Comparison of ENCODE assay signal across 9 mouse cellular contexts in the genomic region with DNA sequence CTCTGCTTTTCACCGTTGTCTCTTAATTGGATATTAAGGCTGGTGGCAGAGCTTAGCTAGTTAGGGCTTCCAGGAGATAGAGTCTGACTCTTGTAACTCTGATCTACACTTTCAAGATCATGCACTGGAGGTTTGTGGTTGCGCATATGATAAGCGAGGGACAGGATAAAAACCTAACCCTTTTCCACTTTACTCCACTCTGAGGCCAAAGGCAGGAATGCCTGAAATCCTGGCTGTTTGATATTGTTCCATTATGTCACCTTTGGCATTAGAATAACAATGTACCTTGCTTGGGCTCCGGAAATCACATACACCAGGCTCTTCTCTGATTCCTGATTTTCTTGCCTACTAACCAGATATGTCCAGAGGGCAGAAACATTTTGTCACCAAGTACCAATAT. TPM values are rescaled to one million over a fixed set of nuclear protein-coding genes. Genes with fewer than 3 reads are reported as not detected.
DNase-seq lines count a peak whose midpoint lies in the region; ATAC-seq lines count a peak whose summit lies in the region.
"Had no signal": no experiment of that assay in that cellular context is flagged by ENCODE, and none has a peak within 500 bp of the region (broad histone marks: within the 10 kb centered on the region; RNA-seq: fewer than 3 reads in every experiment).

No protein-coding gene starts in this region.

- H3K4me3 ChIP-seq in heart, embryonic 13.5 days = peak overlapping the region; percentile 87; the same call in 1 of the 2 replicates
- H3K4me3 ChIP-seq in heart, embryonic 12.5 days = no peak overlapping the region
- peak overlapping the region; percentile 68 for H3K4me3 ChIP-seq in forebrain, embryonic 15.5 days
- peak overlapping the region; percentile 86 for H3K4me3 ChIP-seq in liver, embryonic 16.5 days (ENCODE audit: low read depth, low read length)

- no peaks in the 10 kb centered on the region for H3K9me3 ChIP-seq in heart, embryonic 13.5 days
- no peaks in the 10 kb centered on the region for H3K9me3 ChIP-seq in heart, embryonic 12.5 days (replicated peaks)
- H3K9me3 ChIP-seq in forebrain, embryonic 15.5 days = no peaks in the 10 kb centered on the region
- H3K9me3 ChIP-seq in liver, embryonic 16.5 days (replicated peaks; ENCODE audit: control insufficient read depth, low read length) = no peaks in the 10 kb centered on the region

- 64% methylated on average over 4 of the region's 4 CpGs for WGBS in heart, embryonic 13.5 days
- WGBS in heart, embryonic 12.5 days = 53% methylated on average over 4 of the region's 4 CpGs
- WGBS in forebrain, embryonic 15.5 days = 36% methylated on average over 4 of the region's 4 CpGs
- 62% methylated on average over 4 of the region's 4 CpGs for WGBS in liver, embryonic 16.5 days (ENCODE audit: insufficient replicate concordance)

- H3K27ac ChIP-seq in heart, embryonic 13.5 days (replicated peaks) = no peak overlapping the region
- no peak overlapping the region for H3K27ac ChIP-seq in heart, embryonic 12.5 days (ENCODE audit: poor library complexity, severe bottlenecking)
- peak overlapping the region; percentile 98 for H3K27ac ChIP-seq in forebrain, embryonic 15.5 days (replicated peaks)
- H3K27ac ChIP-seq in liver, embryonic 16.5 days (ENCODE audit: low read length) = no peak overlapping the region

- H3K4me2 ChIP-seq in heart, embryonic 13.5 days = peak overlapping the region; percentile 82
- no peak overlapping the region for H3K4me2 ChIP-seq in heart, embryonic 12.5 days
- peak overlapping the region; percentile 51 for H3K4me2 ChIP-seq in forebrain, embryonic 15.5 days (replicated peaks)
- H3K4me2 ChIP-seq in liver, embryonic 16.5 days (ENCODE audit: low read depth, low read length) = peak overlapping the region; percentile 91

- H3K27me3 ChIP-seq in heart, embryonic 13.5 days (replicated peaks) = no peaks in the 10 kb centered on the region
- H3K27me3 ChIP-seq in heart, embryonic 12.5 days (replicated peaks) = no peaks in the 10 kb centered on the region
- no peaks in the 10 kb centered on the region for H3K27me3 ChIP-seq in forebrain, embryonic 15.5 days
- no peaks in the 10 kb centered on the region for H3K27me3 ChIP-seq in liver, embryonic 16.5 days (ENCODE audit: control insufficient read depth, insufficient read depth, low read depth, low read length)

- no peak for ATAC-seq in heart, embryonic 13.5 days (ENCODE audit: extremely low read depth, insufficient number of reproducible peaks, low FRiP score, low TSS enrichment)
- no peak for ATAC-seq in heart, embryonic 12.5 days (ENCODE audit: insufficient number of reproducible peaks, low FRiP score)
- no peak for ATAC-seq in forebrain, embryonic 15.5 days (replicated peaks)
- no peak for ATAC-seq in liver, embryonic 16.5 days (ENCODE audit: low read depth)

- no peaks in the 10 kb centered on the region for H3K36me3 ChIP-seq in heart, embryonic 13.5 days
- no peaks in the 10 kb centered on the region for H3K36me3 ChIP-seq in heart, embryonic 12.5 days
- no peaks in the 10 kb centered on the region for H3K36me3 ChIP-seq in forebrain, embryonic 15.5 days
- no peaks in the 10 kb centered on the region for H3K36me3 ChIP-seq in liver, embryonic 16.5 days (ENCODE audit: control insufficient read depth, insufficient read depth)

- H3K9ac ChIP-seq in heart, embryonic 13.5 days = 0 out of 2 replicates have a peak overlapping the region, but pooled peaks have one; percentile 25
- no peak overlapping the region; the same call in 1 of the 2 replicates for H3K9ac ChIP-seq in heart, embryonic 12.5 days
- peak overlapping the region; percentile 91 for H3K9ac ChIP-seq in forebrain, embryonic 15.5 days (replicated peaks)
- H3K9ac ChIP-seq in liver, embryonic 16.5 days (ENCODE audit: low read depth, low read length) = no peak overlapping the region

- H3K4me1 ChIP-seq in heart, embryonic 13.5 days = peaks cover 13% of the 10 kb centered on the region
- H3K4me1 ChIP-seq in heart, embryonic 12.5 days (replicated peaks) = 0 out of 2 replicates have a peak, but pooled peaks cover 11% of the 10 kb centered on the region
- peaks cover 23% of the 10 kb centered on the region for H3K4me1 ChIP-seq in forebrain, embryonic 15.5 days
- H3K4me1 ChIP-seq in liver, embryonic 16.5 days (ENCODE audit: control insufficient read depth, low read depth, low read length) = peaks cover 15% of the 10 kb centered on the region

- intact Hi-C loops in heart, postnatal 36 days (cut with DNase I) = loop anchor here (5.0 to 10.0 kb wide), 2 partner anchors 164 to 907 kb away; a partner anchor contains a TSS

- DNase-seq in R1 (ENCODE audit: low read depth, low spot score) = peak; percentile 23
- no peak for DNase-seq in thymus, postnatal 36 days
- no peak for DNase-seq in frontal cortex, adult 2 months (ENCODE audit: extremely low spot score in 1 of 2, low spot score in 1 of 2)
- DNase-seq in heart, postnatal 36 days = no peak
- DNase-seq: thymus, postnatal 4 days had no signal

RNA-seq across cellular contexts. Expression of a gene that starts 0.7 kb away (rescaled TPM):
- 16.9 and 19.4 TPM in 2 replicates for polyA plus RNA-seq in heart, embryonic 13.5 days (2015; fragmentation: Nextera tagmentation; extraction: Ambion mirVana)
- polyA plus RNA-seq in heart, embryonic 12.5 days (2016; fragmentation: Nextera tagmentation; extraction: Ambion mirVana) = 18.7 and 21.1 TPM in 2 replicates
- 80.7 and 86.1 TPM in 2 replicates for polyA plus RNA-seq in forebrain, embryonic 15.5 days (2015; fragmentation: Nextera tagmentation; extraction: Ambion mirVana)
- 11.7 and 12.6 TPM in 2 replicates for polyA plus RNA-seq in liver, embryonic 16.5 days (2015; fragmentation: Nextera tagmentation; extraction: Ambion mirVana)
- 56.1 and 62.8 TPM in 2 replicates for polyA plus RNA-seq in frontal cortex, adult 2 months (2012; rRNA removed)
- 10 to 100 TPM; 13.3 to 13.9 TPM for total RNA-seq in heart, postnatal 36 days (2021)

RNA-seq across cellular contexts. Expression of a gene that starts 9.8 kb away (rescaled TPM):
- 25.2 and 28.0 TPM in 2 replicates for polyA plus RNA-seq in heart, embryonic 13.5 days (2015; fragmentation: Nextera tagmentation; extraction: Ambion mirVana)
- polyA plus RNA-seq in heart, embryonic 12.5 days (2016; fragmentation: Nextera tagmentation; extraction: Ambion mirVana) = 25.1 and 26.1 TPM in 2 replicates
- polyA plus RNA-seq in forebrain, embryonic 15.5 days (2015; fragmentation: Nextera tagmentation; extraction: Ambion mirVana) = 9.2 and 10.8 TPM in 2 replicates
- 7.0 and 7.3 TPM in 2 replicates for polyA plus RNA-seq in liver, embryonic 16.5 days (2015; fragmentation: Nextera tagmentation; extraction: Ambion mirVana)
- polyA plus RNA-seq in frontal cortex, adult 2 months (2012; rRNA removed) = 18.4 and 20.3 TPM in 2 replicates
- 10 to 100 TPM; 22.6 to 23.5 TPM for total RNA-seq in heart, postnatal 36 days (2021)

Comparison
In these comparisons a context has a peak if more than half of its experiments do, and no peak if none do; other contexts are left out.
1. H3K9ac ChIP-seq: peak in heart, embryonic 13.5 days (single experiment) and forebrain, embryonic 15.5 days (single experiment); none in heart, embryonic 12.5 days (single experiment) and liver, embryonic 16.5 days (single experiment).